Mouse (Mus musculus): ENCODE measurements around the gene Rsg1.

DNA sequence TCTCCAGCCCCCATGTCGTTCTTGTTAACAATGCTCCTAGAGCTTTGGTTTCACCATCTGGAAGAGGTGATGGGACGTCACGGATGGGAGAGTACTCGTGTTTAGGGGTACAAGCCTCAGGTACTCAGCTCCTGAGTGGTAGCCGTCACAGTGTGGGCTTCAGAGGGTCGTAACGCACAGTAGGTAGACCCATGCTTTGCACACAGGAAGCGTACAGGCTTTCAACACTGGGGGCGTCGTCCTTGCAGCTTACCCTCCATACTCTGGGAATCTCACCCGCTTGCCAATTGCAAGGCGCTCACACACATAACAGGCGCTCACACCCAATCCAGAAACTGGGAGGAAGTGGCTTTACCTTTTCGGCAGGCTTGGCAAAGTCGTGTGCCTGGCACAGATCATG, 28.1 kb downstream of the Rsg1 start:
- TF ChIP-seq CTCF (IDR thresholded peaks at IDR 0.05; ENCODE audit: control insufficient read depth, insufficient read depth, insufficient replicate concordance, low read depth, low read length) (no peak), POLR2A (IDR thresholded peaks at IDR 0.05; ENCODE audit: control insufficient read depth, low read depth, low read length) (no peak)
